Mouse (Mus musculus): ENCODE results near the gene Uqcc1. TPM values are rescaled to one million over a fixed set of nuclear protein-coding genes. Genes with fewer than 3 reads are reported as not detected.
A peak's percentile ranks its signal among the peaks of the same experiment; 100 is the strongest.

The Uqcc1 gene
- total and polyA plus RNA-seq, 2 experiments from 2014 or later, result 44.6 to 58.9 TPM

GRCm38 (mm10) chr2:155914684-155915083 is 15.4 kb downstream of the Uqcc1 start:
- DNase-seq (ENCODE audit: low spot score), result no peak
- WGBS, result 93% methylated on average over 6 of the region's 6 CpGs
- ATAC-seq (ENCODE audit: low FRiP score), result no peak

GRCm38 (mm10) chr2:155903632-155904008 is 26.5 kb downstream of the Uqcc1 start:
- no peak overlapping the region for H3K4me3 ChIP-seq (ENCODE audit: low read depth, low read length)

More at GRCm38 (mm10) chr2:155914684-155915083, 15.4 kb downstream of the Uqcc1 start:
- Histone ChIP-seq H3K27me3 (ENCODE audit: insufficient read depth, low read length) (no peaks in the 10 kb centered on the region), H3K4me1 (ENCODE audit: insufficient read depth, low read length) (no peaks in the 10 kb centered on the region), H3K9me3 (ENCODE audit: low read length) (no peaks in the 10 kb centered on the region), H3K4me2 (ENCODE audit: low read depth, low read length, poor library complexity, severe bottlenecking) (no peak overlapping the region), H3K27ac (ENCODE audit: low read depth, low read length) (no peak overlapping the region), H3K9ac (replicated peaks; ENCODE audit: low read length, poor library complexity, severe bottlenecking) (no peak overlapping the region), H3K36me3 (ENCODE audit: insufficient read depth, low read length) (peaks cover 36% of the 10 kb centered on the region), H3K4me3 (ENCODE audit: low read depth, low read length) (no peak overlapping the region)
- no peak for TF ChIP-seq CTCF (IDR thresholded peaks at IDR 0.05)

DNA sequence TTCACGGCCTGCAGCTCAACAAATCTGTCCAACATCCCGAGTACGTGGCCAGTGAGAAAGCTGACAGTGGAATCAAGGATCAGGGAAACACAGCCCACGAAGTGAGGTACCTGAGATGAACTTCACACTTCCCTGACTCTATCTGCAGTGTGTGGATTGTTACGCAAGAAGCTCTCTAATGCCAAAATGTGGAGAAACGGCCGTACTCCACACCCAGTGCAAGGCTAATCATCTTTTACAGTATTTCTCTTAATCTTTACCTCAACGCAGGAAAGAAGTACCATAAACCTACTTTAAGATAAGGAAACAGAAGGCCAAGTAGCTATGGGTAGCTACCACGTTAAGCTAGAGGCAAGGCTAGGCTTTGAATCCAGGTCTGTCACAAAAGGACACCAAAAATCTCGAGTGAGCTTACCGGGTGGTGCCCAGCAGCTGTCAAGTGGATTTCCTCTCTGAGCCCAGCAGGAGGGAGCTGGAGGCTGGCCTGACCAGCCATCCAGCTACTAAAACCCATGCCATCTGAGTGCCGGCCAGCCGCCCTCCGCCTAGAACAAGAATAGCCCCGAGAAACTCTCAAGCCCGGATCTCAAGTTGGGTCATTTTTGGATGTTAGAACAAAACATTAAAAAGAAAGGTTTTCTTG is 27.0 kb downstream of the Uqcc1 start:
- no peak for ATAC-seq (ENCODE audit: low FRiP score)
- peaks cover 23% of the 10 kb centered on the region for H3K36me3 ChIP-seq (ENCODE audit: insufficient read depth, low read length)
- no peak overlapping the region for H3K27ac ChIP-seq (ENCODE audit: low read depth, low read length)
- no peak overlapping the region for H3K4me2 ChIP-seq (ENCODE audit: low read depth, low read length, poor library complexity, severe bottlenecking)
- peak; percentile 38 for DNase-seq (ENCODE audit: low spot score)
- no peak for TF ChIP-seq CTCF (IDR thresholded peaks at IDR 0.05)
- WGBS, result 79% methylated on average over 16 of the region's 16 CpGs
- H3K4me3 ChIP-seq (ENCODE audit: low read depth, low read length), result no peak overlapping the region
- no peaks in the 10 kb centered on the region for H3K4me1 ChIP-seq (ENCODE audit: insufficient read depth, low read length)
- no peak overlapping the region for H3K9ac ChIP-seq (replicated peaks; ENCODE audit: low read length, poor library complexity, severe bottlenecking)
- H3K27me3 ChIP-seq (ENCODE audit: insufficient read depth, low read length), result no peaks in the 10 kb centered on the region
- no peaks in the 10 kb centered on the region for H3K9me3 ChIP-seq (ENCODE audit: low read length)

More at GRCm38 (mm10) chr2:155903632-155904008, 26.5 kb downstream of the Uqcc1 start:
- DNase-seq (ENCODE audit: low spot score) (no peak), ATAC-seq (ENCODE audit: low FRiP score) (no peak)
- Histone ChIP-seq H3K4me2 (ENCODE audit: low read depth, low read length, poor library complexity, severe bottlenecking) (no peak overlapping the region), H3K9me3 (ENCODE audit: low read length) (no peaks in the 10 kb centered on the region), H3K27ac (ENCODE audit: low read depth, low read length) (no peak overlapping the region), H3K9ac (replicated peaks; ENCODE audit: low read length, poor library complexity, severe bottlenecking) (no peak overlapping the region), H3K36me3 (ENCODE audit: insufficient read depth, low read length) (peaks cover 19% of the 10 kb centered on the region; the same call in 1 of the 2 replicates), H3K27me3 (ENCODE audit: insufficient read depth, low read length) (no peaks in the 10 kb centered on the region), H3K4me1 (ENCODE audit: insufficient read depth, low read length) (no peaks in the 10 kb centered on the region)
- WGBS, result 95% methylated on average over 6 of the region's 6 CpGs
- TF ChIP-seq CTCF (IDR thresholded peaks at IDR 0.05), result no peak

- H3K36me3 ChIP-seq (ENCODE audit: insufficient read depth, low read length), result peaks cover 36% of the 10 kb centered on the region
- WGBS, result 91% methylated on average over 16 of the region's 16 CpGs
- H3K9ac ChIP-seq (replicated peaks; ENCODE audit: low read length, poor library complexity, severe bottlenecking), result no peak overlapping the region
- H3K27ac ChIP-seq (ENCODE audit: low read depth, low read length), result no peak overlapping the region
- DNase-seq (ENCODE audit: low spot score) (no peak), ATAC-seq (ENCODE audit: low FRiP score) (no peak)
- no peak overlapping the region for H3K4me3 ChIP-seq (ENCODE audit: low read depth, low read length)
- TF ChIP-seq CTCF (IDR thresholded peaks at IDR 0.05), result no peak
- H3K27me3 ChIP-seq (ENCODE audit: insufficient read depth, low read length), result no peaks in the 10 kb centered on the region
- H3K4me1 ChIP-seq (ENCODE audit: insufficient read depth, low read length), result no peaks in the 10 kb centered on the region
- no peak overlapping the region for H3K4me2 ChIP-seq (ENCODE audit: low read depth, low read length, poor library complexity, severe bottlenecking)
- no peaks in the 10 kb centered on the region for H3K9me3 ChIP-seq (ENCODE audit: low read length)
Measured at GRCm38 (mm10) chr2:155895046-155895735, 34.9 kb downstream of the Uqcc1 start.

GRCm38 (mm10) chr2:155894307-155895045 is 35.6 kb downstream of the Uqcc1 start:
- Histone ChIP-seq H3K4me3 (ENCODE audit: low read depth, low read length) (no peak overlapping the region), H3K4me1 (ENCODE audit: insufficient read depth, low read length) (no peaks in the 10 kb centered on the region), H3K9me3 (ENCODE audit: low read length) (no peaks in the 10 kb centered on the region), H3K9ac (replicated peaks; ENCODE audit: low read length, poor library complexity, severe bottlenecking) (no peak overlapping the region), H3K36me3 (ENCODE audit: insufficient read depth, low read length) (peaks cover 36% of the 10 kb centered on the region), H3K4me2 (ENCODE audit: low read depth, low read length, poor library complexity, severe bottlenecking) (no peak overlapping the region), H3K27ac (ENCODE audit: low read depth, low read length) (no peak overlapping the region), H3K27me3 (ENCODE audit: insufficient read depth, low read length) (no peaks in the 10 kb centered on the region)
- no peak for ATAC-seq (ENCODE audit: low FRiP score)
- 91% methylated on average over 13 of the region's 13 CpGs for WGBS
- DNase-seq (ENCODE audit: low spot score), result no peak
- TF ChIP-seq CTCF (IDR thresholded peaks at IDR 0.05), result no peak

GRCm38 (mm10) chr2:155886776-155887175 is 43.3 kb downstream of the Uqcc1 start:
- Histone ChIP-seq H3K4me1 (ENCODE audit: insufficient read depth, low read length) (no peaks in the 10 kb centered on the region), H3K4me2 (ENCODE audit: low read depth, low read length, poor library complexity, severe bottlenecking) (no peak overlapping the region), H3K27me3 (ENCODE audit: insufficient read depth, low read length) (no peaks in the 10 kb centered on the region), H3K36me3 (ENCODE audit: insufficient read depth, low read length) (peaks cover 38% of the 10 kb centered on the region), H3K27ac (ENCODE audit: low read depth, low read length) (no peak overlapping the region), H3K9ac (replicated peaks; ENCODE audit: low read length, poor library complexity, severe bottlenecking) (no peak overlapping the region), H3K9me3 (ENCODE audit: low read length) (no peaks in the 10 kb centered on the region), H3K4me3 (ENCODE audit: low read depth, low read length) (no peak overlapping the region)
- DNase-seq (ENCODE audit: low spot score) (no peak), ATAC-seq (ENCODE audit: low FRiP score) (no peak)
- no peak for TF ChIP-seq CTCF (IDR thresholded peaks at IDR 0.05)
- WGBS, result 97% methylated on average over 12 of the region's 12 CpGs

Measured in midbrain, postnatal 0 days (tissue).